In the genomic region with DNA sequence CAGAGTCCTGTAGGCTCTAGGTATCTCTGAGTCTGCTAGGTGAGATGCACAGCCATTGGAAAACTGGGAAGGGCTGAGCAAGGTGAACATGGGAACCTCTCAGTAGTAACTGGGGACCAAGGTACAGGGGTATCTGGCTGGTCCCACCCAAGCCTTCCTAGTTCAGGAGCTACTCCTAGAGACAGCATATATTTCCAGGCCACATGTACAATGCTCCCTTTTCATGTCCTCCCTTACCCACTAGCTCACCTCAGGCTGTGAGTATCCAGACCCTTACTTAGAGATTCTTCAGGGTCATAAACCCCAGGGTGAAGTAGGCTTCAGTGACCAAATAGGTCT, we compare ENCODE assay signal across 8 mouse cellular contexts. TPM values are rescaled to one million over a fixed set of nuclear protein-coding genes. Genes with fewer than 3 reads are reported as not detected.
DNase-seq lines count a peak whose midpoint lies in the region; ATAC-seq and TF ChIP-seq lines count a peak whose summit lies in the region.
"Had no signal": no experiment of that assay in that cellular context is flagged by ENCODE, and none has a peak within 500 bp of the region (broad histone marks: within the 10 kb centered on the region; RNA-seq: fewer than 3 reads in every experiment).

No protein-coding gene starts in this region.

- TF ChIP-seq CTCF in kidney, postnatal 0 days (IDR thresholded peaks at IDR 0.05; ENCODE audit: low read depth) = no peak
- no peak for TF ChIP-seq CTCF in olfactory bulb, adult 2 months (IDR thresholded peaks at IDR 0.05; ENCODE audit: insufficient read depth, low read depth, low read length)

- DNase-seq in kidney, postnatal 0 days (ENCODE audit: low spot score) = no peak
- no peak for DNase-seq in kidney, adult 9 months
- DNase-seq in forebrain, embryonic 11.5 days (ENCODE audit: low spot score) = no peak
- no peak for DNase-seq in embryo, embryonic 10 days (ENCODE audit: low spot score)
- no peak for DNase-seq in layer of hippocampus, postnatal 10 days (ENCODE audit: low spot score in 2 of 2)

- no peak for TF ChIP-seq POLR2A in olfactory bulb, adult 2 months (IDR thresholded peaks at IDR 0.05; ENCODE audit: insufficient read depth, low read depth, low read length)

- peak overlapping the region; percentile 37 for H3K4me3 ChIP-seq in kidney, postnatal 0 days (replicated peaks; ENCODE audit: low read depth, low read length)
- H3K4me3 ChIP-seq in forebrain, embryonic 11.5 days (ENCODE audit: low read depth, low read length) = peak overlapping the region; percentile 30; the same call in 1 of the 2 replicates
- peak overlapping the region; percentile 48 for H3K4me3 ChIP-seq in intestine, embryonic 16.5 days (ENCODE audit: low read length)
- H3K4me3 ChIP-seq in olfactory bulb, adult 2 months (ENCODE audit: insufficient read depth, low read depth, low read length) = peak overlapping the region; percentile 45

- no peaks in the 10 kb centered on the region for H3K36me3 ChIP-seq in kidney, postnatal 0 days (ENCODE audit: insufficient read depth, low read length)
- no peaks in the 10 kb centered on the region for H3K36me3 ChIP-seq in forebrain, embryonic 11.5 days (ENCODE audit: control insufficient read depth, insufficient read depth, low read length)
- no peaks in the 10 kb centered on the region for H3K36me3 ChIP-seq in intestine, embryonic 16.5 days (ENCODE audit: control insufficient read depth, insufficient read depth, low read length)

- peak overlapping the region; percentile 75 for H3K4me2 ChIP-seq in kidney, postnatal 0 days (ENCODE audit: low read length)
- H3K4me2 ChIP-seq in forebrain, embryonic 11.5 days (ENCODE audit: low read depth, low read length, severe bottlenecking) = peak overlapping the region; percentile 70
- peak overlapping the region; percentile 80 for H3K4me2 ChIP-seq in intestine, embryonic 16.5 days (ENCODE audit: low read depth, low read length)

- no peak for ATAC-seq in kidney, postnatal 0 days (replicated peaks; ENCODE audit: low FRiP score, low read depth)
- 0 out of 2 replicates have a peak, but pooled peaks have one; percentile 24 for ATAC-seq in forebrain, embryonic 11.5 days (replicated peaks; ENCODE audit: low FRiP score)
- ATAC-seq in intestine, embryonic 16.5 days = no peak; the same call in none of the 2 replicates

- H3K9me3 ChIP-seq in kidney, postnatal 0 days (replicated peaks; ENCODE audit: low read length) = no peaks in the 10 kb centered on the region
- no peaks in the 10 kb centered on the region for H3K9me3 ChIP-seq in forebrain, embryonic 11.5 days (ENCODE audit: control insufficient read depth, low read length)
- H3K9me3 ChIP-seq in intestine, embryonic 16.5 days (ENCODE audit: control insufficient read depth, low read length) = no peaks in the 10 kb centered on the region

- 0 out of 2 replicates have a peak overlapping the region, but pooled peaks have one; percentile 44 for H3K9ac ChIP-seq in kidney, postnatal 0 days (ENCODE audit: low read depth, low read length)
- H3K9ac ChIP-seq in forebrain, embryonic 11.5 days (ENCODE audit: low read length) = peak overlapping the region; percentile 58; the same call in 1 of the 2 replicates
- H3K9ac ChIP-seq in intestine, embryonic 16.5 days (ENCODE audit: low read depth, low read length) = peak overlapping the region; percentile 72; the same call in 1 of the 2 replicates

- H3K27ac ChIP-seq in kidney, postnatal 0 days = no peak overlapping the region
- H3K27ac ChIP-seq in forebrain, embryonic 11.5 days (ENCODE audit: low read depth, low read length) = no peak overlapping the region
- no peak overlapping the region for H3K27ac ChIP-seq in intestine, embryonic 16.5 days (ENCODE audit: low read length)
- H3K27ac ChIP-seq in olfactory bulb, adult 2 months (ENCODE audit: insufficient read depth, low read depth, low read length) = no peak overlapping the region
- H3K27ac ChIP-seq: macrophage had no signal

- no peaks in the 10 kb centered on the region for H3K27me3 ChIP-seq in kidney, postnatal 0 days (ENCODE audit: insufficient read depth, low read length)
- H3K27me3 ChIP-seq in forebrain, embryonic 11.5 days (ENCODE audit: control insufficient read depth, insufficient read depth, low read length) = peaks cover 2% of the 10 kb centered on the region; the same call in 1 of the 2 replicates
- H3K27me3 ChIP-seq in intestine, embryonic 16.5 days (replicated peaks; ENCODE audit: control insufficient read depth, insufficient read depth, low read length) = peaks cover 4% of the 10 kb centered on the region; the same call in 1 of the 2 replicates

- 0 out of 2 replicates have a peak, but pooled peaks cover 7% of the 10 kb centered on the region for H3K4me1 ChIP-seq in kidney, postnatal 0 days (replicated peaks; ENCODE audit: insufficient read depth, low read length)
- H3K4me1 ChIP-seq in forebrain, embryonic 11.5 days (replicated peaks; ENCODE audit: control insufficient read depth, insufficient read depth, low read length) = no peaks in the 10 kb centered on the region; the same call in 1 of the 2 replicates
- H3K4me1 ChIP-seq in intestine, embryonic 16.5 days (ENCODE audit: control insufficient read depth, insufficient read depth, low read length) = 0 out of 2 replicates have a peak, but pooled peaks cover 2% of the 10 kb centered on the region
- H3K4me1 ChIP-seq in olfactory bulb, adult 2 months (ENCODE audit: control insufficient read depth, insufficient read depth, low read length) = peaks cover 4% of the 10 kb centered on the region; the same call in 1 of the 2 replicates

RNA-seq across cellular contexts. Expression of gene Far2, which starts 0.6 kb away (rescaled TPM):
- polyA plus RNA-seq in kidney, postnatal 0 days (2015; fragmentation: Nextera tagmentation; extraction: Ambion mirVana) = 2.4 and 3.2 TPM in 2 replicates
- 2.6 and 2.7 TPM in 2 replicates for polyA plus RNA-seq in forebrain, embryonic 11.5 days (2014; fragmentation: Nextera tagmentation; extraction: Ambion mirVana)
- 7.8 and 8.4 TPM in 2 replicates for polyA plus RNA-seq in intestine, embryonic 16.5 days (2015; fragmentation: Nextera tagmentation; extraction: Ambion mirVana)
- polyA plus RNA-seq in olfactory bulb, adult 2 months (2012; ENCODE audit: insufficient read depth, insufficient read length, low replicate concordance, missing spikeins) = not detected in 2 replicates
- total RNA-seq in layer of hippocampus, postnatal 10 days (2021) = 10 to 100 TPM; 27.2 to 29.8 TPM
